Mouse (Mus musculus) heart, embryonic 10.5 days (tissue): Measurements from ENCODE around the gene Larp1b. TPM values are rescaled to one million over a fixed set of nuclear protein-coding genes. Genes with fewer than 3 reads are reported as not detected.

ENCODE experiments used
- DNase-seq: peaks from one replicate; pipeline ENCODE4 v3.0.0-alpha.2; 2017; ENCODE audit warnings: low spot score
- H3K27ac ChIP-seq: fragments of 300-500 bp; sonication (generic); 2 replicates; pipeline ENCODE4 v1.5.1; 2016; ENCODE audit warnings: mild to moderate bottlenecking
- H3K27me3 ChIP-seq: fragments of 300-500 bp; sonication (generic); 2 replicates; pipeline ENCODE4 v1.6.1; 2016; ENCODE audit warnings: mild to moderate bottlenecking; ENCODE audit not compliant: poor library complexity, insufficient read depth, severe bottlenecking
- H3K36me3 ChIP-seq: fragments of 300-500 bp; sonication (generic); 2 replicates; pipeline ENCODE4 v1.6.1; 2016; ENCODE audit warnings: mild to moderate bottlenecking, moderate library complexity
- H3K4me1 ChIP-seq: fragments of 300-500 bp; sonication (generic); 2 replicates; pipeline ENCODE4 v1.6.1; 2016; ENCODE audit warnings: mild to moderate bottlenecking
- H3K4me3 ChIP-seq: fragments of 300-500 bp; sonication (generic); 2 replicates; pipeline ENCODE4 v1.5.1; 2016; ENCODE audit warnings: mild to moderate bottlenecking, moderate library complexity
- H3K9me3 ChIP-seq: fragments of 300-500 bp; sonication (generic); 2 replicates; pipeline ENCODE4 v1.6.1; 2016; ENCODE audit warnings: mild to moderate bottlenecking, moderate library complexity
- WGBS: fragments of 180-500 bp; shearing (Covaris S2); methylation state at CpG from one replicate; pipeline ENCODE4 v1.1.7; 2016; 5-methylcytosine and 5-hydroxymethylcytosine counted together
- polyA plus RNA-seq: library from polyadenylated mRNA; unstranded; fragments of >200 nt; fragmentation: Nextera tagmentation; extraction: Ambion mirVana; gene quantifications from 2 replicates; pipeline ENCODE4 v1.2.1, GENCODE M21; 2016

Gene Larp1b
- polyA plus RNA-seq, 1 experiment from 2014 or later: 5.8 TPM

GRCm38 (mm10) chr3:41078673-41079072 lies 129.0 kb downstream of the Larp1b start:
- Histone ChIP-seq H3K27me3 (no peaks in the 10 kb centered on the region), H3K4me1 (peaks cover 18% of the 10 kb centered on the region), H3K4me3 (no peak overlapping the region), H3K27ac (no peak overlapping the region), H3K9me3 (no peaks in the 10 kb centered on the region), H3K36me3 (no peaks in the 10 kb centered on the region)
- no peak for DNase-seq
- 96% methylated on average over 2 of the region's 2 CpGs for WGBS

- 30% methylated on average over 3 of the region's 3 CpGs for WGBS
- Histone ChIP-seq H3K36me3 (no peaks in the 10 kb centered on the region), H3K27me3 (no peaks in the 10 kb centered on the region), H3K27ac (no peak overlapping the region), H3K9me3 (no peaks in the 10 kb centered on the region), H3K4me1 (peaks cover 22% of the 10 kb centered on the region), H3K4me3 (peak overlapping the region; percentile 94)
- DNase-seq: peak; percentile 76
Observed at GRCm38 (mm10) chr3:41080724-41081123, 131.1 kb downstream of the Larp1b start.

GRCm38 (mm10) chr3:41081474-41082301 lies 132.1 kb downstream of the Larp1b start:
- DNase-seq: no peak
- H3K4me3 ChIP-seq: peak overlapping the region; percentile 94
- WGBS: 3% methylated on average over 23 of the region's 23 CpGs
- no peaks in the 10 kb centered on the region for H3K9me3 ChIP-seq
- H3K27ac ChIP-seq: peak overlapping the region; percentile 96
- H3K36me3 ChIP-seq: no peaks in the 10 kb centered on the region
- peaks cover 21% of the 10 kb centered on the region for H3K4me1 ChIP-seq
- H3K27me3 ChIP-seq: no peaks in the 10 kb centered on the region

- H3K4me1 ChIP-seq: peaks cover 21% of the 10 kb centered on the region
- DNase-seq: no peak
- peak overlapping the region; percentile 94 for H3K4me3 ChIP-seq
- H3K27ac ChIP-seq: peak overlapping the region; percentile 96
- no peaks in the 10 kb centered on the region for H3K9me3 ChIP-seq
- H3K27me3 ChIP-seq: no peaks in the 10 kb centered on the region
- no peaks in the 10 kb centered on the region for H3K36me3 ChIP-seq
- 1% methylated on average over 43 of the region's 43 CpGs for WGBS
Observed at GRCm38 (mm10) chr3:41082520-41082884, 132.9 kb downstream of the Larp1b start.

GRCm38 (mm10) chr3:41082885-41083789 lies 133.5 kb downstream of the Larp1b start, which contains the start of gene Pgrmc2:
Gene Pgrmc2, minus strand, starts transcription at chr3:41083046.
- no peaks in the 10 kb centered on the region for H3K27me3 ChIP-seq
- H3K9me3 ChIP-seq: no peaks in the 10 kb centered on the region
- peak within 1 kb of the TSS; percentile 96 for H3K27ac ChIP-seq
- peak within 1 kb of the TSS; percentile 94 for H3K4me3 ChIP-seq
- H3K36me3 ChIP-seq: no peaks in the 10 kb centered on the region
- peak; percentile 99 for DNase-seq
- under 1% methylated on average over 95 of the region's 95 CpGs for WGBS
- H3K4me1 ChIP-seq: peaks cover 21% of the 10 kb centered on the region

- no peaks in the 10 kb centered on the region for H3K9me3 ChIP-seq
- peak overlapping the region; percentile 94 for H3K4me3 ChIP-seq
- H3K27ac ChIP-seq: peak overlapping the region; percentile 96
- WGBS: 6% methylated on average over 6 of the region's 6 CpGs
- DNase-seq: no peak
- no peaks in the 10 kb centered on the region for H3K36me3 ChIP-seq
- H3K27me3 ChIP-seq: no peaks in the 10 kb centered on the region
- peaks cover 21% of the 10 kb centered on the region for H3K4me1 ChIP-seq
Observed at GRCm38 (mm10) chr3:41083790-41084112, 134.1 kb downstream of the Larp1b start.

- 83% methylated on average over 5 of the region's 5 CpGs for WGBS
- Histone ChIP-seq H3K27me3 (no peaks in the 10 kb centered on the region), H3K9me3 (no peaks in the 10 kb centered on the region), H3K4me3 (no peak overlapping the region; the same call in 1 of the 2 replicates), H3K27ac (no peak overlapping the region), H3K4me1 (peaks cover 21% of the 10 kb centered on the region), H3K36me3 (no peaks in the 10 kb centered on the region)
- DNase-seq: no peak
Observed at GRCm38 (mm10) chr3:41084421-41084820, 134.8 kb downstream of the Larp1b start.

GRCm38 (mm10) chr3:41087071-41087470 lies 137.4 kb downstream of the Larp1b start:
- Histone ChIP-seq H3K4me3 (no peak overlapping the region), H3K27ac (no peak overlapping the region), H3K36me3 (no peaks in the 10 kb centered on the region), H3K27me3 (no peaks in the 10 kb centered on the region), H3K9me3 (no peaks in the 10 kb centered on the region), H3K4me1 (peaks cover 9% of the 10 kb centered on the region; the same call in 1 of the 2 replicates)
- no peak for DNase-seq

Other genes with a start within 250 kb of the Larp1b start
- gene Slc25a31, start 241.0 kb upstream of the Larp1b start, polyA plus RNA-seq: 0.21 and 0.35 TPM in 2 replicates
- gene Hspa4l, start 205.3 kb upstream of the Larp1b start, polyA plus RNA-seq: 18.0 and 30.2 TPM in 2 replicates
- gene Plk4, start 149.8 kb upstream of the Larp1b start, polyA plus RNA-seq: 57.6 and 69.0 TPM in 2 replicates
- gene Mfsd8, start 102.9 kb upstream of the Larp1b start, polyA plus RNA-seq: 5.2 TPM in 2 replicates
- 8.8 and 12.2 TPM in 2 replicates for gene Abhd18, start 102.9 kb upstream of the Larp1b start, polyA plus RNA-seq
- gene 1700034I23Rik, start 47.3 kb upstream of the Larp1b start, polyA plus RNA-seq: 0.05 and 0.21 TPM in 2 replicates
- gene Pgrmc2, start 133.2 kb downstream of the Larp1b start, polyA plus RNA-seq: 40.1 and 44.4 TPM in 2 replicates